Mouse (Mus musculus): ENCODE measurements around the gene Nlgn1.

- TF ChIP-seq EP300 (IDR thresholded peaks at IDR 0.05) (no peak), CTCF (IDR thresholded peaks at IDR 0.05) (no peak)
These were observed 524.7 kb downstream of the Nlgn1 start for GRCm38 (mm10) chr3:25807559-25807958.

All from lung, postnatal 0 days (tissue).